Mouse (Mus musculus): Measurements from ENCODE around the gene Cyp27b1. TPM values are rescaled to one million over a fixed set of nuclear protein-coding genes. Genes with fewer than 3 reads are reported as not detected.

The Cyp27b1 gene
- not detected for polyA plus RNA-seq (2014; fragmentation: Illumina TruSeq; extraction: RNeasy Lipid Tissue Mini Kit (QIAGEN cat#74804); ENCODE audit: low replicate concordance)

DNA sequence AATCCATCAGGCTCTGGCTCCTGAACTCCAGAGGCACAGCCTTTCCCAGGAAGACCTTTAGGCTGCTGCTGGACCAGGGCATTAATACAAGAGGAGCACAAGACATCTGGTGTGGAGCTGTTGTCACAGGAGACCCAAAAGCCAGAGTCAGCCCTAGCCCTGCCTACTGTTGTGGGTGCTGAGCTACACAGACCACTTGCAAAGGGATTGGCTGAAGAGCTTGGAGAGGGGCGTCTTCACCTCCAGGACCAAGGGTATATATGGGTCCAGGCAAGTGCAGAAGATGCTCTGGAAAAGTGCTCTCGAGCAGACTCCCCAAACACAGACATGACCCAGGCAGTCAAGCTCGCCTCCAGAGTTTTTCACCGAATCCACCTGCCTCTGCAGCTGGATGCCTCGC is at the start of gene Cyp27b1:
TSS of gene Cyp27b1 (plus strand) at position 297 of the 400 bp plus-strand sequence.

GRCm38 (mm10) chr10:127000529-127000928 is 47.5 kb upstream of the Cyp27b1 start, which contains the start of gene Avil:
Avil (plus strand) TSS chr10:127000709.

DNA sequence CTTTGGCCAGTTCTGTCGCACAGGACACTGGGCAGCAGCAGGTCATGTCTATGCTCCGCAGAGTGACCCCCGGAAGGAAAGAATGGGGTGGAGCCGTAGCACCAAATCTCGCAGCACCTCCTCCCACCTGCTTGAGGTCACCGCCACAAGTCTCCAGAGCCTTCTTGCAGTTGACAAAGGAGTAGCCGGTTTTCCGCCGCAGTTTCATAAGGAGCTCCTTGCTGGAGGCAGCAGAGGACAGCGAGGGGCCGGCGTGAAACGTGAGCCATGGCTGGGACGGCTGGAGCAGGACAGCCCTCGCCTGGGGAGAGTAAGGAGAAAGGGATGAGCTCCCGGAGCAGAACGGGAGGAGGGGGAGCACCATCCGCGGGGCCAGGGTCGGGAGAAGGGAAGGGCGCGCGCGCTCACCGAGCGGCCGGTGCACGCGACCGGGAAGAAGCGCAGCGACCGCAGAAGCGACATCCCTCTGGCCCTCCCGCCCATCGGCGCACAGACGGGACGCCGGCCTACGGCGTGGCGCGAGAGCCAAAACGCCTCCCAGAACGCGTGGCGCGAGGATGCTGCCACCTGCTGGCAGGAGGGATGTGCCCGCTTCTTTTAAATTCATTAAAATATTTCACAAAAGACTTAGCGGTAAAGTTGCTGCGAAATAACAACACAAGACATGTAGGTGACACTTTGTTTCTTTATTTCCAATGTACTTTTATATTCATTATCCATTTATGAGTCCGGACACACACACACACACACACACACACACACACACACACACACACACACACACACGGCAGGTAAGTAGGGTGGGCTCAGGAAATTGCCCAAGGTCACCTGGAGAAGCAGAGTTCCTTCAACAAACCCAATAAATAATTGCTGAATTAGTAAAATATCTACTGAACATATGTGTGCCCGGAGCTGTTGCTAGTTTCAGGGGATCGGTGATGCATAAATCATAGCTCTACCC is 17.4 kb upstream of the Cyp27b1 start, which contains the start of gene Tsfm:
TSS of gene Tsfm (minus strand) at position 505 of the 961 bp plus-strand sequence.

DNA sequence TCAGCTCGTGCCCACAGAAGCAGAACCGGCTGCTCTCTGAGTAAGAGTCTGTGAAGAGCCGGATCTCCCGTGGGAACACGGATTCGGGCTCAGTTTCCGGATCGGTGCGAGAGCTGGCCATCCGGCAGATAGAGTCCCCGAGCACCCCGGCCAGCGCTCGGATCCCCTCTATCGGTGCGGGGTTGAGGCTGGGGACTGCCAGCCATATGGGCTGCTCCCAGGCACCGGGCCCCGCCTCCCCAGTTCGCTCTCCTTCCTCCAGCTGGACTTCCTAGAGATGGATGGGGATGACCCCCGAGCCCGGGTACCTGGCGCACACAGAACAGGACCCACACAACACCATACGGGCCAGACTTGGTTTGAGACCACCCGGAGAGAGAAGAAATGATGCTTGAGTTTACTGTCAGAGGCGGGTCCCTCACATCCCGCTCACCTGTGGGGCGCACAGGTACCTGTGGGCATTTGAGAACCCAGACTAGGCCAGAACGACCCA is 6.7 kb upstream of the Cyp27b1 start, which contains the start of the genes Mettl1 and Eef1akmt3:
TSS of gene Mettl1 (plus strand) at position 141 of the 493 bp plus-strand sequence.
TSS of gene Eef1akmt3 (minus strand) at position 240 of the 493 bp plus-strand sequence.

GRCm38 (mm10) chr10:127059968-127060916 is 12.2 kb downstream of the Cyp27b1 start, which contains the start of gene March9:
March9 (minus strand) TSS chr10:127060184.

DNA sequence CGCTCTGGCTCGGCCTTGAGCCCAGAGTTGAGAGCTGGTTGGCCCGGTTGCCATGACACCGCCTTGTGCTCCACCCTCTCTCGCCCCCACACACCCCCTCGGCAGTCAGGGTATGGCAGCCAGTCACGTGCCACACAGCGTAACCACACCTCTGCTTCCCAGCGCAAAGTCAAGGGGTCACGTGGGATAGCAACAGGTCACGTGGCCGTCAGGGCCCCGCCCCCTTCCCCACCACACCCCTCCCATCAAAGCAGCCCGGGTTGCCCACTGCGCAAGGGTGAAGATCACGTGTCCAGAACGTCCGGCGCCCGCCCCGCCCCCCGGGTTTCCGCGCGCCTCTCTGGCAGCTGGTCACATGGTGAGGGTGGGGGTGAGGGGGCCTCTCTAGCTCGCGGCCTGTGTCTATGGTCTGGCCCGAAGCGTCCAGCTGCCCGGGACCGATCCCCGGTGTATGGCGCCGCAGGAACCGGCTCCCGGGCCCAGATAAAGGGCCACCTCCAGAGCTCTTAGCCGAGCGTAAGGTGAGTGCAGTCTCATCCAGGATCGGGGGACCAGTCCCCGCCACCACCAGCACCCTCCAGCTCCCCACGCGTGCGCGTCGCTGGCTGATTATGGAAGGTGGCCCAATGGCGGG is 15.3 kb downstream of the Cyp27b1 start, which contains the start of gene Cdk4:
TSS of gene Cdk4 (plus strand) at position 296 of the 634 bp plus-strand sequence.

DNA sequence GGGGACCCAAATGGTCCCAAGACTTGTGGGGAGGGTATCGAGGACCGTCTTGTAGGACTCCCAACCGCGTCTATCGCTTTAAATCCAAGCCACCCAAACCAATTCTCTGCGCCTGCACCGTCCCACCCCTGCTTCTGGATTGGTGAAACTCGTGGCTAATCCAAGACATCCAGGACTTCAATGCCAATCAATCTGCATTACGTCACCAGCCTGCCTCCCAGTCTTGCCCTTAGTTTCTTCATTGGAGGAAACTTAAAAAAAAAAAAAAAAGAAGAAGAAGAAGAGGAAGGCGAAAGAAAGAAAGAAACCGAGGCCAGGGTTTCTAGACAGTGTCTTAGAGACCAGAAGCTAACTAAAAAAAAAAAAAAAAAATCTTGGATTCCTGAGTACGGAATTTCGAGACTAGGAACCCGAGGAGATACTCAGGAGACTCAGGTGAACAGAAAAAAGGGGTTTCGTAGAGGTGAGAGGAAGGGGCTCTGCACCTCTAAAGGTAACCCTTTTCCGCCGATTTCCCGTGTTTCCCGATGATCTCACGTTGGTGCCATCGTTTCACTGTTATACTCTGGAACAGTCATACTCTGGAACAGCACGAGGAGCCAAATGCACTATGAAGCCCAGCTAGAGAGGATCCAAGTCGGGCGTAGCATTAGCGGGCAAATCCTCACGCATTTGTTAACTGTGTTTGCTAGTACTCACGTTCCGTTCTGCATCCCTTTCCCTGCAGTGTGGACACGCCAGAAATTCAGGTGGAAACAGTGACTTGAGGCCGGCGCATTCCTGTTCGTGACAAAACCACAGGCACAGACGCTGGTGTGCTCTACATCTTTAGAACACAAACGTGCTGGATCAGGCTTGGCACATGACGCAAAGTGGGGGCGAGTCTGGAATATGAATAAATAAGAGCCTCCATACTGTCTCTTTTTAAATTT is 22.4 kb downstream of the Cyp27b1 start, which contains the start of gene Tspan31:
TSS of gene Tspan31 (minus strand) at position 75 of the 932 bp plus-strand sequence.

DNA sequence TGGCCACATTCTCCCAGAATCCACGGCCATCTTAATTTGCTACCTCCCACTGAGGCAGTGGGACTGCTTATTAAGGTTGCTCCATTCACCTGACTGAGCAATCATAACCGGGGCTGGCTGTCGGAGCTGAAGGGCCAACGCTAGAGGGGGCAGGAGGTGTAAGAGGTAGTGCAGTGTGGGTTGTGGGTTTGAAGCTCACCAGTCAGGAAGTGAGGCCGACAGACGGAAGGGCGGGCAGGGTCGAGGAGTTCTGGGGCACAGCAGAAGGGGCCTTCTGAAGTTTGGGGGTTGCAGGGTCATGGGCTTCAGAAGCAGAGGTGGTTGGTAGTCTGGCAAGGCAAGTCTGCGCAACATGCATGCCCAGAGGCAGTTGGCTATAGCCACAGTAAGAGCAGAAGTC is 27.0 kb downstream of the Cyp27b1 start, which contains the start of gene Agap2:
TSS of gene Agap2 (plus strand) at position 205 of the 400 bp plus-strand sequence.

Other genes starting within 250 kb of the Cyp27b1 start
- 2.1 TPM for gene Atp23, start 146.9 kb upstream of the Cyp27b1 start, polyA plus RNA-seq (2014; fragmentation: Illumina TruSeq; extraction: RNeasy Lipid Tissue Mini Kit (QIAGEN cat#74804); ENCODE audit: low replicate concordance)
- 21.1 TPM for gene Ctdsp2, start 69.5 kb upstream of the Cyp27b1 start, polyA plus RNA-seq (2014; fragmentation: Illumina TruSeq; extraction: RNeasy Lipid Tissue Mini Kit (QIAGEN cat#74804); ENCODE audit: low replicate concordance)
- gene Avil, start 47.5 kb upstream of the Cyp27b1 start, polyA plus RNA-seq (2014; fragmentation: Illumina TruSeq; extraction: RNeasy Lipid Tissue Mini Kit (QIAGEN cat#74804); ENCODE audit: low replicate concordance), result 0.33 TPM
- gene Tsfm, start 17.4 kb upstream of the Cyp27b1 start, polyA plus RNA-seq (2014; fragmentation: Illumina TruSeq; extraction: RNeasy Lipid Tissue Mini Kit (QIAGEN cat#74804); ENCODE audit: low replicate concordance), result 7.3 TPM
- 1.5 TPM for gene Mettl1, start 6.8 kb upstream of the Cyp27b1 start, polyA plus RNA-seq (2014; fragmentation: Illumina TruSeq; extraction: RNeasy Lipid Tissue Mini Kit (QIAGEN cat#74804); ENCODE audit: low replicate concordance)
- gene Eef1akmt3, start 6.7 kb upstream of the Cyp27b1 start, polyA plus RNA-seq (2014; fragmentation: Illumina TruSeq; extraction: RNeasy Lipid Tissue Mini Kit (QIAGEN cat#74804); ENCODE audit: low replicate concordance), result 0.56 TPM
- gene March9, start 11.9 kb downstream of the Cyp27b1 start, polyA plus RNA-seq (2014; fragmentation: Illumina TruSeq; extraction: RNeasy Lipid Tissue Mini Kit (QIAGEN cat#74804); ENCODE audit: low replicate concordance), result 0.45 TPM
- 7.9 TPM for gene Cdk4, start 15.3 kb downstream of the Cyp27b1 start, polyA plus RNA-seq (2014; fragmentation: Illumina TruSeq; extraction: RNeasy Lipid Tissue Mini Kit (QIAGEN cat#74804); ENCODE audit: low replicate concordance)
- 40.0 TPM for gene Tspan31, start 22.0 kb downstream of the Cyp27b1 start, polyA plus RNA-seq (2014; fragmentation: Illumina TruSeq; extraction: RNeasy Lipid Tissue Mini Kit (QIAGEN cat#74804); ENCODE audit: low replicate concordance)
- gene Agap2, start 27.0 kb downstream of the Cyp27b1 start, polyA plus RNA-seq (2014; fragmentation: Illumina TruSeq; extraction: RNeasy Lipid Tissue Mini Kit (QIAGEN cat#74804); ENCODE audit: low replicate concordance), result not detected
- 7.4 TPM for gene Os9, start 72.9 kb downstream of the Cyp27b1 start, polyA plus RNA-seq (2014; fragmentation: Illumina TruSeq; extraction: RNeasy Lipid Tissue Mini Kit (QIAGEN cat#74804); ENCODE audit: low replicate concordance)
- 11.8 TPM for gene B4galnt1, start 117.0 kb downstream of the Cyp27b1 start, polyA plus RNA-seq (2014; fragmentation: Illumina TruSeq; extraction: RNeasy Lipid Tissue Mini Kit (QIAGEN cat#74804); ENCODE audit: low replicate concordance)
- gene Slc26a10, start 132.4 kb downstream of the Cyp27b1 start, polyA plus RNA-seq (2014; fragmentation: Illumina TruSeq; extraction: RNeasy Lipid Tissue Mini Kit (QIAGEN cat#74804); ENCODE audit: low replicate concordance), result not detected
- gene Arhgef25, start 141.8 kb downstream of the Cyp27b1 start, polyA plus RNA-seq (2014; fragmentation: Illumina TruSeq; extraction: RNeasy Lipid Tissue Mini Kit (QIAGEN cat#74804); ENCODE audit: low replicate concordance), result 3.9 TPM
- gene Dtx3, start 147.5 kb downstream of the Cyp27b1 start, polyA plus RNA-seq (2014; fragmentation: Illumina TruSeq; extraction: RNeasy Lipid Tissue Mini Kit (QIAGEN cat#74804); ENCODE audit: low replicate concordance), result 0.56 TPM
- gene Pip4k2c, start 163.3 kb downstream of the Cyp27b1 start, polyA plus RNA-seq (2014; fragmentation: Illumina TruSeq; extraction: RNeasy Lipid Tissue Mini Kit (QIAGEN cat#74804); ENCODE audit: low replicate concordance), result 8.8 TPM
- gene Kif5a, start 215.1 kb downstream of the Cyp27b1 start, polyA plus RNA-seq (2014; fragmentation: Illumina TruSeq; extraction: RNeasy Lipid Tissue Mini Kit (QIAGEN cat#74804); ENCODE audit: low replicate concordance), result 1.0 TPM
- gene Dctn2, start 218.1 kb downstream of the Cyp27b1 start, polyA plus RNA-seq (2014; fragmentation: Illumina TruSeq; extraction: RNeasy Lipid Tissue Mini Kit (QIAGEN cat#74804); ENCODE audit: low replicate concordance), result 15.2 TPM
- gene Mbd6, start 240.8 kb downstream of the Cyp27b1 start, polyA plus RNA-seq (2014; fragmentation: Illumina TruSeq; extraction: RNeasy Lipid Tissue Mini Kit (QIAGEN cat#74804); ENCODE audit: low replicate concordance), result 2.0 TPM

All from small intestine, adult 10 weeks (tissue).